Mouse (Mus musculus) heart, embryonic 11.5 days (tissue): Measurements from ENCODE around the gene Fam114a1. TPM values are rescaled to one million over a fixed set of nuclear protein-coding genes. Genes with fewer than 3 reads are reported as not detected.
A peak's percentile ranks its signal among the peaks of the same experiment; 100 is the strongest.

Experiments used
- ATAC-seq: fragments of 200-750 bp; cut with Nextera tagmentation; replicated peaks from 2 replicates; pipeline ENCODE4 v1.8.0; 2017; ENCODE audit warnings: moderate library complexity; ENCODE audit not compliant: insufficient number of reproducible peaks, low FRiP score, low TSS enrichment
- H3K27ac ChIP-seq: fragments of 300-500 bp; sonication (generic); 2 replicates; pipeline ENCODE4 v1.5.1; 2014; ENCODE audit warnings: mild to moderate bottlenecking, low read depth, low read length
- H3K27me3 ChIP-seq: fragments of 300-500 bp; sonication (generic); 2 replicates; pipeline ENCODE4 v1.6.1; 2014; ENCODE audit warnings: mild to moderate bottlenecking, low read length, mixed read lengths; ENCODE audit not compliant: control insufficient read depth, insufficient read depth
- H3K36me3 ChIP-seq: fragments of 300-500 bp; sonication (generic); 2 replicates; pipeline ENCODE4 v1.6.1; 2014; ENCODE audit warnings: mild to moderate bottlenecking, low read length, moderate library complexity, mixed read lengths; ENCODE audit not compliant: control insufficient read depth, insufficient read depth
- H3K4me1 ChIP-seq: fragments of 300-500 bp; sonication (generic); 2 replicates; pipeline ENCODE4 v1.6.1; 2014; ENCODE audit warnings: low read length; ENCODE audit not compliant: control insufficient read depth, insufficient read depth
- H3K4me2 ChIP-seq: fragments of 300-500 bp; sonication (generic); 2 replicates; pipeline ENCODE4 v1.6.1; 2014; ENCODE audit warnings: mild to moderate bottlenecking, moderate library complexity
- H3K4me3 ChIP-seq: fragments of 300-500 bp; sonication (generic); 2 replicates; pipeline ENCODE4 v1.5.1; 2014; ENCODE audit warnings: low read depth, low read length
- H3K9ac ChIP-seq: fragments of 300-500 bp; sonication (generic); 2 replicates; pipeline ENCODE4 v1.6.1; 2014; ENCODE audit warnings: mild to moderate bottlenecking, low read depth, low read length, moderate library complexity
- H3K9me3 ChIP-seq: fragments of 300-500 bp; sonication (generic); replicated peaks from 2 replicates; pipeline ENCODE4 v1.6.1; 2016; ENCODE audit warnings: low read length; ENCODE audit not compliant: control insufficient read depth
- WGBS: fragments of 180-500 bp; shearing (Covaris S2); extraction: QIAGEN DNeasy Blood & Tissue Kit; methylation state at CpG from one replicate; pipeline ENCODE4 v1.1.7; 2014; ENCODE audit not compliant: insufficient replicate concordance; 5-methylcytosine and 5-hydroxymethylcytosine counted together
- polyA plus RNA-seq: library from polyadenylated mRNA; unstranded; fragments of >200 nt; fragmentation: Nextera tagmentation; extraction: Ambion mirVana; gene quantifications from 2 replicates; pipeline ENCODE4 v1.2.1, GENCODE M21; 2014

Gene Fam114a1
- 36.4 and 38.9 TPM in 2 replicates for polyA plus RNA-seq

- H3K27ac ChIP-seq: peak within 1 kb of the TSS; percentile 64
- ATAC-seq: peak; percentile 80
- WGBS: under 1% methylated on average over 56 of the region's 68 CpGs
Observed at GRCm38 (mm10) chr5:64969861-64970771, at the start of gene Fam114a1. Gene Fam114a1 (plus strand): TSS chr5:64970071.

GRCm38 (mm10) chr5:64922891-64923381 lies 46.9 kb upstream of the Fam114a1 start:
- Histone ChIP-seq H3K9ac (no peak overlapping the region), H3K4me2 (no peak overlapping the region), H3K9me3 (no peaks in the 10 kb centered on the region), H3K27ac (no peak overlapping the region), H3K4me3 (no peak overlapping the region), H3K36me3 (no peaks in the 10 kb centered on the region), H3K27me3 (no peaks in the 10 kb centered on the region), H3K4me1 (no peaks in the 10 kb centered on the region)
- 82% methylated on average over 5 of the region's 5 CpGs for WGBS
- no peak for ATAC-seq

More at GRCm38 (mm10) chr5:64969861-64970771, at the start of gene Fam114a1:
- H3K36me3 ChIP-seq: no peaks in the 10 kb centered on the region
- H3K4me1 ChIP-seq: 0 out of 2 replicates have a peak, but pooled peaks cover 3% of the 10 kb centered on the region
- H3K9ac ChIP-seq: peak within 1 kb of the TSS; percentile 86
- peak within 1 kb of the TSS; percentile 77 for H3K4me3 ChIP-seq
- H3K4me2 ChIP-seq: peak within 1 kb of the TSS; percentile 79
- no peaks in the 10 kb centered on the region for H3K9me3 ChIP-seq
- no peaks in the 10 kb centered on the region for H3K27me3 ChIP-seq

GRCm38 (mm10) chr5:64932215-64932614 lies 37.7 kb upstream of the Fam114a1 start:
- Histone ChIP-seq H3K4me2 (no peak overlapping the region), H3K4me1 (no peaks in the 10 kb centered on the region), H3K27ac (no peak overlapping the region), H3K36me3 (no peaks in the 10 kb centered on the region), H3K4me3 (no peak overlapping the region), H3K9ac (no peak overlapping the region), H3K27me3 (no peaks in the 10 kb centered on the region), H3K9me3 (no peaks in the 10 kb centered on the region)
- ATAC-seq: no peak
- WGBS: 62% methylated on average over 3 of the region's 3 CpGs

GRCm38 (mm10) chr5:64932775-64933174 lies 37.1 kb upstream of the Fam114a1 start:
- ATAC-seq: no peak
- H3K4me2 ChIP-seq: no peak overlapping the region
- H3K4me3 ChIP-seq: no peak overlapping the region
- H3K4me1 ChIP-seq: no peaks in the 10 kb centered on the region
- H3K36me3 ChIP-seq: no peaks in the 10 kb centered on the region
- H3K27me3 ChIP-seq: no peaks in the 10 kb centered on the region
- no peak overlapping the region for H3K27ac ChIP-seq
- no peak overlapping the region for H3K9ac ChIP-seq
- no peaks in the 10 kb centered on the region for H3K9me3 ChIP-seq
- WGBS: 83% methylated on average over 15 of the region's 15 CpGs

GRCm38 (mm10) chr5:64951486-64951885 lies 18.4 kb upstream of the Fam114a1 start:
- no peak overlapping the region for H3K27ac ChIP-seq
- no peak overlapping the region for H3K9ac ChIP-seq
- H3K9me3 ChIP-seq: no peaks in the 10 kb centered on the region

GRCm38 (mm10) chr5:64954931-64955330 lies 14.9 kb upstream of the Fam114a1 start:
- H3K4me2 ChIP-seq: no peak overlapping the region
- no peak overlapping the region for H3K9ac ChIP-seq
- 74% methylated on average over 8 of the region's 8 CpGs for WGBS

More at GRCm38 (mm10) chr5:64951486-64951885, 18.4 kb upstream of the Fam114a1 start:
- H3K27me3 ChIP-seq: no peaks in the 10 kb centered on the region
- no peaks in the 10 kb centered on the region for H3K36me3 ChIP-seq
- H3K4me1 ChIP-seq: no peaks in the 10 kb centered on the region
- ATAC-seq: no peak
- no peak overlapping the region for H3K4me3 ChIP-seq
- H3K4me2 ChIP-seq: no peak overlapping the region
- WGBS: 60% methylated on average over 5 of the region's 5 CpGs

GRCm38 (mm10) chr5:64958991-64959842 lies 10.7 kb upstream of the Fam114a1 start:
- Histone ChIP-seq H3K9me3 (no peaks in the 10 kb centered on the region), H3K27ac (no peak overlapping the region), H3K4me3 (no peak overlapping the region), H3K4me2 (no peak overlapping the region), H3K4me1 (no peaks in the 10 kb centered on the region), H3K27me3 (no peaks in the 10 kb centered on the region), H3K36me3 (no peaks in the 10 kb centered on the region), H3K9ac (no peak overlapping the region)
- ATAC-seq: no peak
- 73% methylated on average over 22 of the region's 22 CpGs for WGBS

More at GRCm38 (mm10) chr5:64954931-64955330, 14.9 kb upstream of the Fam114a1 start:
- no peaks in the 10 kb centered on the region for H3K4me1 ChIP-seq
- no peaks in the 10 kb centered on the region for H3K27me3 ChIP-seq
- no peak for ATAC-seq
- no peak overlapping the region for H3K4me3 ChIP-seq
- no peaks in the 10 kb centered on the region for H3K36me3 ChIP-seq
- no peaks in the 10 kb centered on the region for H3K9me3 ChIP-seq
- H3K27ac ChIP-seq: no peak overlapping the region

- Histone ChIP-seq H3K4me3 (no peak within 1 kb of the TSS), H3K9me3 (no peaks in the 10 kb centered on the region), H3K4me1 (no peaks in the 10 kb centered on the region), H3K36me3 (no peaks in the 10 kb centered on the region), H3K27ac (no peak within 1 kb of the TSS), H3K27me3 (no peaks in the 10 kb centered on the region), H3K4me2 (no peak within 1 kb of the TSS), H3K9ac (no peak within 1 kb of the TSS)
- WGBS: 73% methylated on average over 13 of the region's 13 CpGs
- ATAC-seq: no peak
Observed at GRCm38 (mm10) chr5:64959843-64960230, 10.0 kb upstream of the Fam114a1 start, which contains the start of gene Tlr6. Gene Tlr6 (minus strand): TSS chr5:64960097.
